Mouse (Mus musculus) kidney, embryonic 16.5 days (tissue): ENCODE measurements around the gene Bcat1. TPM values are rescaled to one million over a fixed set of nuclear protein-coding genes. Genes with fewer than 3 reads are reported as not detected.

Experiments
- ATAC-seq: fragments of 200-750 bp; cut with Nextera tagmentation; 2 replicates; pipeline ENCODE4 v1.8.0; 2017; ENCODE audit warnings: moderate TSS enrichment; ENCODE audit not compliant: low FRiP score, low TSS enrichment
- H3K27ac ChIP-seq: fragments of 300-500 bp; sonication (generic); 2 replicates; pipeline ENCODE4 v1.5.1; 2014; ENCODE audit warnings: low read length
- H3K27me3 ChIP-seq: fragments of 300-500 bp; sonication (generic); 2 replicates; pipeline ENCODE4 v1.6.1; 2014; ENCODE audit warnings: low read length, control low read depth, mixed read lengths; ENCODE audit not compliant: insufficient read depth
- H3K36me3 ChIP-seq: fragments of 300-500 bp; sonication (generic); 2 replicates; pipeline ENCODE4 v1.6.1; 2014; ENCODE audit warnings: low read length, control low read depth, mixed read lengths; ENCODE audit not compliant: insufficient read depth
- H3K4me1 ChIP-seq: fragments of 300-500 bp; sonication (generic); 2 replicates; pipeline ENCODE4 v1.6.1; 2014; ENCODE audit warnings: low read length, control low read depth, mixed read lengths; ENCODE audit not compliant: insufficient read depth
- H3K4me2 ChIP-seq: fragments of 300-500 bp; sonication (generic); replicated peaks from 2 replicates; pipeline ENCODE4 v1.6.1; 2014; ENCODE audit warnings: low read depth, low read length
- H3K4me3 ChIP-seq: fragments of 300-500 bp; sonication (generic); 2 replicates; pipeline ENCODE4 v1.5.1; 2014; ENCODE audit warnings: mild to moderate bottlenecking, low read length
- H3K9ac ChIP-seq: fragments of 300-500 bp; sonication (generic); replicated peaks from 2 replicates; pipeline ENCODE4 v1.6.1; 2014; ENCODE audit warnings: low read length
- H3K9me3 ChIP-seq: fragments of 300-500 bp; sonication (generic); 2 replicates; pipeline ENCODE4 v1.6.1; 2016; ENCODE audit warnings: low read length, control low read depth
- WGBS: fragments of 180-500 bp; shearing (Covaris S2); extraction: QIAGEN DNeasy Blood & Tissue Kit; methylation state at CpG from one replicate; pipeline ENCODE4 v1.1.7; 2014; 5-methylcytosine and 5-hydroxymethylcytosine counted together
- polyA plus RNA-seq: library from polyadenylated mRNA; unstranded; fragments of >200 nt; fragmentation: Nextera tagmentation; extraction: Ambion mirVana; gene quantifications from 2 replicates; pipeline ENCODE4 v1.2.1, GENCODE M21; 2015

The Bcat1 gene
- 7.1 and 9.2 TPM in 2 replicates for polyA plus RNA-seq

- peak; percentile 90 for ATAC-seq
Observed at GRCm38 (mm10) chr6:145075548-145076224, at the start of gene Bcat1. Bcat1 (minus strand) TSS chr6:145076184.

GRCm38 (mm10) chr6:145125591-145126113 lies 49.7 kb upstream of the Bcat1 start:
- no peaks in the 10 kb centered on the region for H3K36me3 ChIP-seq
- no peaks in the 10 kb centered on the region for H3K27me3 ChIP-seq
- 34% methylated on average over 7 of the region's 7 CpGs for WGBS
- H3K9ac ChIP-seq = no peak overlapping the region
- H3K27ac ChIP-seq = peak overlapping the region; percentile 36; the same call in 1 of the 2 replicates
- peak; percentile 67 for ATAC-seq
- no peak overlapping the region for H3K4me3 ChIP-seq
- no peaks in the 10 kb centered on the region for H3K9me3 ChIP-seq
- H3K4me2 ChIP-seq = no peak overlapping the region
- peaks cover 21% of the 10 kb centered on the region for H3K4me1 ChIP-seq

More at GRCm38 (mm10) chr6:145075548-145076224, at the start of gene Bcat1:
- Histone ChIP-seq H3K4me2 (peak within 1 kb of the TSS; percentile 89), H3K9ac (peak within 1 kb of the TSS; percentile 45; the same call in 1 of the 2 replicates), H3K9me3 (peaks cover 3% of the 10 kb centered on the region; the same call in 1 of the 2 replicates), H3K4me3 (peak within 1 kb of the TSS; percentile 50), H3K36me3 (no peaks in the 10 kb centered on the region), H3K27me3 (peaks cover 27% of the 10 kb centered on the region), H3K4me1 (peaks cover 10% of the 10 kb centered on the region), H3K27ac (no peak within 1 kb of the TSS)
- WGBS = 0% methylated on average over 39 of the region's 39 CpGs

- Histone ChIP-seq H3K36me3 (no peaks in the 10 kb centered on the region), H3K4me3 (no peak overlapping the region), H3K9me3 (no peaks in the 10 kb centered on the region), H3K27ac (no peak overlapping the region), H3K4me1 (peaks cover 22% of the 10 kb centered on the region), H3K9ac (no peak overlapping the region), H3K4me2 (no peak overlapping the region), H3K27me3 (no peaks in the 10 kb centered on the region)
- WGBS = 87% methylated on average over 1 of the region's 1 CpGs
- no peak for ATAC-seq
Observed at GRCm38 (mm10) chr6:145124621-145125020, 48.6 kb upstream of the Bcat1 start.

GRCm38 (mm10) chr6:145123136-145124060 lies 47.4 kb upstream of the Bcat1 start:
- Histone ChIP-seq H3K4me2 (no peak overlapping the region), H3K27me3 (no peaks in the 10 kb centered on the region), H3K4me3 (no peak overlapping the region), H3K27ac (no peak overlapping the region), H3K9ac (no peak overlapping the region), H3K36me3 (no peaks in the 10 kb centered on the region), H3K4me1 (peaks cover 22% of the 10 kb centered on the region), H3K9me3 (no peaks in the 10 kb centered on the region)
- 66% methylated on average over 11 of the region's 11 CpGs for WGBS
- no peak for ATAC-seq

- no peak for ATAC-seq
- H3K27ac ChIP-seq = no peak overlapping the region
- no peak overlapping the region for H3K9ac ChIP-seq
- H3K27me3 ChIP-seq = no peaks in the 10 kb centered on the region
- 52% methylated on average over 8 of the region's 8 CpGs for WGBS
- no peak overlapping the region for H3K4me3 ChIP-seq
- peaks cover 22% of the 10 kb centered on the region for H3K4me1 ChIP-seq
- no peaks in the 10 kb centered on the region for H3K36me3 ChIP-seq
- no peaks in the 10 kb centered on the region for H3K9me3 ChIP-seq
- H3K4me2 ChIP-seq = no peak overlapping the region
Observed at GRCm38 (mm10) chr6:145122423-145123059, 46.6 kb upstream of the Bcat1 start.

- Histone ChIP-seq H3K9ac (no peak overlapping the region), H3K4me3 (no peak overlapping the region), H3K9me3 (no peaks in the 10 kb centered on the region), H3K4me1 (peaks cover 22% of the 10 kb centered on the region), H3K36me3 (no peaks in the 10 kb centered on the region), H3K27me3 (no peaks in the 10 kb centered on the region), H3K27ac (no peak overlapping the region), H3K4me2 (no peak overlapping the region)
- 72% methylated on average over 21 of the region's 21 CpGs for WGBS
- no peak for ATAC-seq
Observed at GRCm38 (mm10) chr6:145121590-145122420, 45.8 kb upstream of the Bcat1 start.

GRCm38 (mm10) chr6:145120787-145121589 lies 45.0 kb upstream of the Bcat1 start:
- Histone ChIP-seq H3K9ac (no peak overlapping the region), H3K4me1 (peaks cover 27% of the 10 kb centered on the region), H3K4me3 (no peak overlapping the region), H3K4me2 (peak overlapping the region; percentile 13; the same call in 1 of the 2 replicates), H3K9me3 (no peaks in the 10 kb centered on the region), H3K27me3 (no peaks in the 10 kb centered on the region), H3K36me3 (no peaks in the 10 kb centered on the region), H3K27ac (no peak overlapping the region)
- WGBS = 32% methylated on average over 18 of the region's 18 CpGs
- no peak for ATAC-seq

- H3K9ac ChIP-seq = no peak overlapping the region
- H3K36me3 ChIP-seq = no peaks in the 10 kb centered on the region
- H3K9me3 ChIP-seq = no peaks in the 10 kb centered on the region
- H3K4me1 ChIP-seq = peaks cover 20% of the 10 kb centered on the region; the same call in 1 of the 2 replicates
- no peak overlapping the region for H3K4me3 ChIP-seq
- H3K4me2 ChIP-seq = no peak overlapping the region
- 72% methylated on average over 2 of the region's 2 CpGs for WGBS
- no peak overlapping the region for H3K27ac ChIP-seq
- H3K27me3 ChIP-seq = no peaks in the 10 kb centered on the region
- no peak for ATAC-seq
Observed at GRCm38 (mm10) chr6:145120086-145120485, 44.1 kb upstream of the Bcat1 start.
